Mouse (Mus musculus): ENCODE data around the gene Fam240b. TPM values are rescaled to one million over a fixed set of nuclear protein-coding genes. Genes with fewer than 3 reads are reported as not detected.

Gene Fam240b
- 0.05 TPM in 1 of 2 replicates, not detected in the other for polyA plus RNA-seq (2012; rRNA removed)

DNA sequence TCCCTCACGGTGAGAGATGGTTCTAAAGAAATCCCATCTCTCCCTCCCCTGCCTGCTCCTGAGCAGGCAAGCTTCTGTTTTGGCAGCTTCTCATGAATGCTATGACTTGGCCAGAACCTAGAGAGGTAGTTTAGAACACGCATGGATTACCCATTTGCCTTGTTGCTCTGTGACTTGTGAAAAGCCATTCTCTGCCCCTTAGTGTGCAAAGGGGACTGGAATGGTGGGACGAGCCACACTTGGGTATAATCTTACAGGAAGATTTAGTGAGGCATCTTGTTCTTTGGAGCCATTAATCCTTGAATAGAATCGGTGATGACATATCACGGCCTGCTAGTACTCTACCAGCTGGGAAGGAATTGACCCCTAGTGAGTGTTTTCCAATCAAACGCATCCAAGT is at the start of gene Fam240b:
Fam240b (minus strand) TSS at position 101 of the 400 bp plus-strand sequence.

DNA sequence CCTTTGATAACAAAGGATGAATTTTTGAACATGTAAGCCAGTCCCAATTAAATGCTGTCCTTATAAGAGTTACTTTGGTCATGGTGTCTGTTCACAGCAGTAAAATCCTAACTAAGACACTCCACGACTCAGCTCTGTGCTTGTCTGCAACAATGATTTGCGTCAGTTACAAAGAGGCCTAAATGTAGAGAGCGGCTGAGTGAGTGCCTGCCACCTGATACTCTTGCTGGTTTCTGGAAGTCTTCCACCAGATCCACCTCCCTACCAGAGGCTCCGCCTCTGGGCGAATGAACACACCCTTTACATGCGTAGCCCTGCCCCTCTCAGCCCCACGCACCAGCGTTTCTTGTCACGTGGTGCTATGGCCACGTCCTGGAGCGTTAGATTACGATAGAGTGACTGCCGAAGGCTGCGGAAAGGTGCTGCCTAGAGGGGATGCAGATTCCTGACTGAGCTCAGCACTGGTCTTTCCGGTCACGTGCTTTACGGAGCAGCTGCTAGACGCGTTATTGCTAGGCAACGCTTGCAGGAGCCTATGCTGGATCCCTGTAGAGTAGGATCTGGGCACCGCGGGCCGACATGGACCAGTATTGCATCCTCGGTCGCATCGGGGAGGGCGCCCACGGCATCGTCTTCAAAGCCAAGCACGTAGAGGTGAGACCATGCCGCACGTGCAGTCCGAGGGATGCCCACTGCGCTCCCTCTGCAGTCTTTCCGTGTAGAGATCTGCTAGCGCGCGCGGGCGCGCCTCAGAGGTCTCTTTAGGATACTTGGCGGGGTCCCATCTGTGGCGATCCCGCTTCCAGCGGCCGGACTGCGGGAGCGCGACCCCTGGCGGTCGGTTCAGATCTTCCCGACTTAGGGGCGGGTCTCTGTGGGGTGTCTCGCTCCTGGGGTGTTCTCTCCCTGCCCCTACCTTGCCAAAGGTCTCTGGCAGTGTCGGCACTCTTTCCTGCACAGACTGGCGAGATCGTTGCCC is 65.3 kb downstream of the Fam240b start, which contains the start of gene Cdk20:
Cdk20 (plus strand) TSS at position 298 of the 979 bp plus-strand sequence.

Other genes starting within 250 kb of the Fam240b start
- 3.5 and 4.5 TPM in 2 replicates for gene Cdc14b, start 222.5 kb downstream of the Fam240b start, polyA plus RNA-seq (2012; rRNA removed)
- gene Aaed1, start 185.1 kb downstream of the Fam240b start, polyA plus RNA-seq (2012; rRNA removed), result 5.2 and 5.3 TPM in 2 replicates
- 106 and 114 TPM in 2 replicates for gene Ctsl, start 126.9 kb downstream of the Fam240b start, polyA plus RNA-seq (2012; rRNA removed)
- 27.5 and 29.4 TPM in 2 replicates for gene Cdk20, start 65.5 kb downstream of the Fam240b start, polyA plus RNA-seq (2012; rRNA removed)